Mouse (Mus musculus): ENCODE data around the gene Ms4a15. TPM values are rescaled to one million over a fixed set of nuclear protein-coding genes. Genes with fewer than 3 reads are reported as not detected.

Ms4a15 gene
- polyA plus RNA-seq, 1 experiment from 2014 or later: not detected

DNA sequence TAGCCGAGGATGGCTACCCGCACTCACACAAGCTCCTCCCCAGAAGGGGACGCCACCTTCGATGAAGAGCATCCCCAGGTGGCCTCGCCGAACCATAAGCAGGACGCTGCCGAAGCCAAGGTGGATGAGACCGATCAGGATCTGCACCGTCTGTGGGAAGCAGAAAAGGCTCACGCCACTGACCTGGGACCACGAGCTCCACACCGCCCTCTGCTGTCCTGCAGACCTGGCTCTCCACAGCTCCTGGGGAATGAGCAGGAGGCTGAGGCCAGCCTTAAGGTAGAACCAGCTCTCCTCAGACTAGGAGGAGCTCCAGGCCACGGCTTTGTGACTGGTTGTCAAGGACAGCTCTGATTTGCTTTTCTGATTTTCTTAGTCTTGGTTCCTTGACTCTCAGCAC, 9.9 kb downstream of the Ms4a15 start:
- Histone ChIP-seq H3K27ac (ENCODE audit: poor library complexity, severe bottlenecking) (no peak overlapping the region), H3K4me1 (replicated peaks) (peaks cover 13% of the 10 kb centered on the region; the same call in 1 of the 2 replicates), H3K36me3 (no peaks in the 10 kb centered on the region), H3K9ac (no peak overlapping the region), H3K27me3 (replicated peaks) (no peaks in the 10 kb centered on the region; the same call in 1 of the 2 replicates), H3K4me3 (no peak overlapping the region), H3K9me3 (replicated peaks) (no peaks in the 10 kb centered on the region), H3K4me2 (peak overlapping the region; percentile 57)
- whole genome bisulfite sequencing: 23% methylated on average over 14 of the region's 14 CpGs
- no peak for ATAC-seq (ENCODE audit: insufficient number of reproducible peaks, low FRiP score)

DNA sequence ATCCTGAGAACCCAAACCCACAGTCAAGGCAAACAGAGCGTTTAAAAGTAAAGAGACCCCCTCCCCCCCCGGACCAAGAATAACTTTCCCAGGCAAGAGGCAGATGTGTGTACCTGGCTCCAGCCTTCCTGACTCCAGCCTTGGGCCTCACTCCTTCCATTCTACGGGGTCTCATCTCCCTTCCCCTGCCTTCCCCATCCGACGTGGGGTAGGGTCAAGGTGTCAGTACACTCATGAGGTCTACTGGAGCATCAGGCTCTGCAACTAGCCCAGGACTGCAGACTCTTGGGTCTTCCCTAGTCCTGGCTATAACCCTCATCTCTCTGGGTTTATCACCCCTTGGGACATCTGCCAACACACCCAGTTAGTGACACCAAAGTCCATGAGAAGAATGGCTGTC, 12.8 kb downstream of the Ms4a15 start:
- no peak overlapping the region for H3K4me3 ChIP-seq
- peaks cover 13% of the 10 kb centered on the region; the same call in 1 of the 2 replicates for H3K4me1 ChIP-seq (replicated peaks)
- 84% methylated on average over 5 of the region's 5 CpGs for WGBS
- no peaks in the 10 kb centered on the region for H3K9me3 ChIP-seq (replicated peaks)
- ATAC-seq (ENCODE audit: insufficient number of reproducible peaks, low FRiP score): no peak
- no peaks in the 10 kb centered on the region for H3K36me3 ChIP-seq
- H3K4me2 ChIP-seq: no peak overlapping the region
- no peak overlapping the region for H3K27ac ChIP-seq (ENCODE audit: poor library complexity, severe bottlenecking)
- no peaks in the 10 kb centered on the region; the same call in 1 of the 2 replicates for H3K27me3 ChIP-seq (replicated peaks)
- H3K9ac ChIP-seq: no peak overlapping the region

DNA sequence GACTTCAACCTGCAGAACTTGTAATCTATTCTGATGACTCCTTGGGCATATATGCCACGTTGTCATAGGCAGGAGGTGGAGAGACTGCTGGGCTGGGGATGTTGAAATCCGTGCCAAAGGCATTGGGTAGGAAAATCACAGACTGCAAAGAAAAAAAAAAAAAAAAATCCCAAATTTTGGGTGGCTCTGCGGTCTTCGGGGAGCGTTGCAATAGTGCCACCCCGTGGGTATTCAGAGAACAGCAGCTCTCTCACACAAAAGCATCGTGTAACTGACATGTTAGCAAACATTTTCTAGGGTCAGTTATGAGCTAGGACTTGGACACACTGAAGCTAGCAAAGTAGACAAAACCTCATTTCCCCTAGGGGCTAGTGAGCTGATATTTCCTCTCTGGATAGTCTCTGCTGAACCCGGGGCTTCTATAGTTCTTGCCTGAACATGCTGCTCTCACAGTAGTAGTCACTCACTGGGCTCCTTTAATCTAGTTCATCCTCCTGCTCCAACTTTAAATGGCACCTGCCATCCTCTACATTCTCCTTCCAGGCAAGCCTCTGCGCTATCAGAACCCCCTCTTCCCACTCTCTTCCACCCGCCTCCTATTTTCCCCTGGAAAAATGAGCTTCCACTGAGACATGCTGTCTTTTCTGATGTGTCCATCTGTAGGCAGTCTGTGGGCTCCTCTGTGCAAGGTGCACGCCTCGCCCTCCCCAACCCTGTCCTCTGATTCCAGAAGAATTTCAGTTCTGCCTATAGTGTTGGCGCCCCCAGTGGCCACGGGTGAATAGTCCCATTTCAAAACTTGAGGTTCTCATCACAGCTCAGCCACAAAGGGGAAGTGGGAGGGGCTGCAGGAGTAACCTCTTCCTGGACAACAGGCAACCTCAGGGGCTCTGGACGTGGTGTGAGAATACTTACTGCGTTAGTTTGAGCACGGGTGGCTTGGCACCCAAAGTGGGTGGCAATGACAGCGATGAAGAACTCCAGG, 13.6 kb downstream of the Ms4a15 start:
- Histone ChIP-seq H3K36me3 (no peaks in the 10 kb centered on the region), H3K4me2 (peak overlapping the region; percentile 46), H3K27ac (ENCODE audit: poor library complexity, severe bottlenecking) (no peak overlapping the region), H3K27me3 (replicated peaks) (no peaks in the 10 kb centered on the region; the same call in 1 of the 2 replicates), H3K4me1 (replicated peaks) (peaks cover 16% of the 10 kb centered on the region), H3K9me3 (replicated peaks) (no peaks in the 10 kb centered on the region), H3K9ac (no peak overlapping the region), H3K4me3 (no peak overlapping the region)
- peak; percentile 15; the same call in 1 of the 2 replicates for ATAC-seq (ENCODE audit: insufficient number of reproducible peaks, low FRiP score)
- 12% methylated on average over 18 of the region's 18 CpGs for WGBS

DNA sequence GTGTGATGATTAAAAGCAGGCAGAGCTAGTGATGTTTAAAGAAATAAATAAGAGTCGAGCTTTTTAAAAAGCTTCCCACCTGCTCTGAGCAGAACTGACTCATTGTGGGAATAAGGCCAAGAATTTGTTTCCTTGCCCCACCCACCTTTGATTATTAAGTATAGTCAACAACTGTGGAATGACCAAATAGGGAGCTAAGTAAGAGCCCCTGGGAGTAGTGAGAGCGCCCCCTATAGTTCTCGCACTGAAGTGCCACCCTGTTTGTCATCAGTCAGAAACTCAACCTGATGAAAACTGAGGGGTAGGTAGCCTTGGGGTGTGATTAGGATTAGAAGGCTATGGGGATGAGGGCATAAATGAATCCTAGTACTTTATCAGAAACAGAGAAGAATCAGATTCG, 16.7 kb downstream of the Ms4a15 start:
- no peak overlapping the region for H3K4me3 ChIP-seq
- H3K27me3 ChIP-seq (replicated peaks): no peaks in the 10 kb centered on the region; the same call in 1 of the 2 replicates
- H3K9me3 ChIP-seq (replicated peaks): peaks cover 4% of the 10 kb centered on the region; the same call in 1 of the 2 replicates
- no peak overlapping the region for H3K9ac ChIP-seq
- peaks cover 19% of the 10 kb centered on the region for H3K4me1 ChIP-seq (replicated peaks)
- ATAC-seq (ENCODE audit: insufficient number of reproducible peaks, low FRiP score): no peak
- WGBS: 46% methylated on average over 4 of the region's 4 CpGs
- H3K36me3 ChIP-seq: no peaks in the 10 kb centered on the region
- H3K4me2 ChIP-seq: no peak overlapping the region
- H3K27ac ChIP-seq (ENCODE audit: poor library complexity, severe bottlenecking): no peak overlapping the region

DNA sequence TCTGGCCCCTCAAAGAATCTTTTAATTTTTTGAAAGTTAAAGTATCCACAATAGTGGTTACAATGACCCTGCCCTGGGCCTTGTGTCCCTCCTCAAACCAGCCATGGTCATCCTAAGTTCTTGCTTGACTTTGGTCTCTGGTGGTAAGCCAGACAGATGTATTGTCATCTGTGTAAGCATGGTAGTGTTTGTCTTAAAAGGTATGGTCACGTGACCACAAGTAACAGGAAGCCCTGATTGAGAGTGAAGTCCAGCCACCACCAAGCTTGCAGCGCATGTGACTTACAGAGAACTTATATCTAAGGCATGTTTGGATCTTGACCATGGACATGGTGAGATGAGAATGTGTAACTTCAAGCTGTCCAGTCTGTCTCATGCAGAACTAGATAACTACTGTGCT, 17.9 kb downstream of the Ms4a15 start:
- Histone ChIP-seq H3K4me1 (replicated peaks) (peaks cover 19% of the 10 kb centered on the region), H3K9ac (no peak overlapping the region), H3K27me3 (replicated peaks) (no peaks in the 10 kb centered on the region; the same call in 1 of the 2 replicates), H3K4me2 (no peak overlapping the region), H3K36me3 (no peaks in the 10 kb centered on the region), H3K27ac (ENCODE audit: poor library complexity, severe bottlenecking) (no peak overlapping the region), H3K9me3 (replicated peaks) (peaks cover 7% of the 10 kb centered on the region), H3K4me3 (no peak overlapping the region)
- ATAC-seq (ENCODE audit: insufficient number of reproducible peaks, low FRiP score): no peak
- 77% methylated on average over 2 of the region's 2 CpGs for WGBS

DNA sequence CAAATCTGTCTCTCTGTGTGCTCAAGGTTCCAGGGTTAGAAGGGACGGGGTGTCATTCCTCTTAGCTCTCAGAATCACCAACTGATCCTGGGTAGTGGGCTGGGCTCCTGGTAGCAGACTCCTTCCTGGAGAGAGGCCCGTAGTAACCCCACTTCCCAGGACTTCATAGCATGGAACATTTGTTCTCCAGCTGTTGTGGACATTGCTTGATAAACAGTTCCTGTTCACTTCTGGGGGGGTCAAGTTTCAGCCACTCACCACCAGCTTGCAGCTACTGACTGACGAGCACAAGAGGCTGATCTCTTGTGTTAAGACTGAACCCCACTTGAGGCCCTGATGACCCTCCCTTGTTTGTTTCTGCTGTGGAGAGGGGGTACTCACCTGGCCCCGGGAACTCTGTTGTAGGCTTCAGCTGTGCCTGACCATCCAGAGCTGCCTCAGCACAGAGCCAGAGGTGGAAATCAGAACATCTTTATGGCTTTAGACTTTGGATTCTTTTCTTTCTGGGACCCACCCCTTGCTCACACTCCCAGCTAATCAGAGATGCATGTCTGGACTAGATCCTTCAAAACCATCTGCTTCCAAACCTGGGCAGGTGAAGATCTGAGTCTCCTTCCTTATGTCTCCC, 18.7 kb downstream of the Ms4a15 start, which contains the start of gene Ms4a10:
Ms4a10 (minus strand) TSS at position 433 of the 628 bp plus-strand sequence.
- Histone ChIP-seq H3K27ac (ENCODE audit: poor library complexity, severe bottlenecking) (no peak within 1 kb of the TSS), H3K36me3 (no peaks in the 10 kb centered on the region), H3K27me3 (replicated peaks) (no peaks in the 10 kb centered on the region; the same call in 1 of the 2 replicates), H3K9ac (no peak within 1 kb of the TSS), H3K4me3 (no peak within 1 kb of the TSS), H3K9me3 (replicated peaks) (peaks cover 7% of the 10 kb centered on the region), H3K4me1 (replicated peaks) (peaks cover 13% of the 10 kb centered on the region), H3K4me2 (no peak within 1 kb of the TSS)
- 21% methylated on average over 4 of the region's 4 CpGs for WGBS
- no peak; the same call in 1 of the 2 replicates for ATAC-seq (ENCODE audit: insufficient number of reproducible peaks, low FRiP score)

DNA sequence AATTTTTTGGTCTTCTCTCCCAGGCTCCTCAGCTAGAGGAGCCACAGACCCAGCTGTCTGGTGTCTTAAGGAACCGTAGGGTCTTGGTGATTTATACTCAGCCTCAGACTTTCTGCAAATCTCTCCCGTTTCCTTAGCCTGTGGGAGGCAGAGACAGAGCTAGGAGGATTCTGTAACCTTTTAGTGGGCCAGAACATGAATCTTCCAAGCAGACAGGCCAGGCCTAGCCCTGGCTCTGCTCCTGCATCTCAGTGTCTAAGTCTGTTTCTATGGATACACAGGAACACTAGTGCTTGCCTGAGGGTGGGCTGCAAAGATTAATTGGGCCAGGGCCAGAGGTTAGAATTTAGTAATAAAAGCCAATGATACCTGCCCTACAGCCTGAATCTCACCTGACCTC, 19.9 kb downstream of the Ms4a15 start:
- no peak for ATAC-seq (ENCODE audit: insufficient number of reproducible peaks, low FRiP score)
- 58% methylated on average over 2 of the region's 2 CpGs for WGBS
- no peaks in the 10 kb centered on the region for H3K36me3 ChIP-seq
- no peak overlapping the region for H3K4me3 ChIP-seq
- no peak overlapping the region for H3K27ac ChIP-seq (ENCODE audit: poor library complexity, severe bottlenecking)
- H3K9me3 ChIP-seq (replicated peaks): peaks cover 7% of the 10 kb centered on the region
- no peak overlapping the region for H3K4me2 ChIP-seq
- peaks cover 4% of the 10 kb centered on the region for H3K27me3 ChIP-seq (replicated peaks)
- peaks cover 13% of the 10 kb centered on the region for H3K4me1 ChIP-seq (replicated peaks)
- H3K9ac ChIP-seq: no peak overlapping the region

DNA sequence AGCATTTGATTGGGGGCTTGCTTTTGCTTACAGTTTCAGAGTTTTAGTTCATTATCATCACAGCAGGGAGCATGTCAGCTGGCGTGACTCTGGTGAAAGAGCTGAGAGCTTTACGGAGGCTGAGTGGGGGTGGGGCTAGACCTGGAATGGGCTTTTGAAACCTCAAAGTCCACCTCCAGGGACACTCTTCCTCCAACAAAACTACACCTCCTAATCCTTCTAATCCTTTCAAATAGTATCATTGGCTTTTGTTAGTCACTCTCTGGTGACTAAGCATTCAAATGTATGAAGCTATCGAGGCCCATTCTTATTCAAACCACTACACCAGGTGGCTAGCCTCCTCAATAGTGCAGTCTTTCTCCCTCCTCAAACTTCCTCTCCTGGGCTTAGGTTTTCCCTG, 20.4 kb downstream of the Ms4a15 start:
- no peak overlapping the region for H3K4me2 ChIP-seq
- H3K9me3 ChIP-seq (replicated peaks): peaks cover 7% of the 10 kb centered on the region
- H3K36me3 ChIP-seq: no peaks in the 10 kb centered on the region
- no peak overlapping the region for H3K4me3 ChIP-seq
- peaks cover 13% of the 10 kb centered on the region for H3K4me1 ChIP-seq (replicated peaks)
- no peak for ATAC-seq (ENCODE audit: insufficient number of reproducible peaks, low FRiP score)
- WGBS: 62% methylated on average over 3 of the region's 3 CpGs
- H3K27me3 ChIP-seq (replicated peaks): peaks cover 9% of the 10 kb centered on the region
- H3K9ac ChIP-seq: no peak overlapping the region
- H3K27ac ChIP-seq (ENCODE audit: poor library complexity, severe bottlenecking): no peak overlapping the region

DNA sequence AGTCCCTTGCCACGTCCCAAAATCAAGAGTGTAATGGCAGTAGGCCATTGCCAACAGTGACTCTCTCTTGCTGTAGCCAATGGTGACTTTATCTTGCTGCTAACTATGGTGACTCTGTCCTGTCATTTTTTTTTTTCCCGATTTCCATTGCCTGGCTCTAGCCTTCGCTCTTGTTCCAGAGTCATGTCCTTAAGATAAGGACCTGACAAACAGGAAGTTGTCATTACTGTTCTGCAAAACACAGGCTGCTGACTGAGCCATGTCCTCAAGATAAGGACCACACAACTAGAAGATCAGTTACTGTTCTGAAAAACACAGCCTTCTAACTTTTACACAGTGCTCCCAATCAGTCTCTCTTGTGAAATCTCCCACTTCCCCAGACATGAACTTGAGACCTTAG, 22.6 kb downstream of the Ms4a15 start:
- H3K4me1 ChIP-seq (replicated peaks): peaks cover 13% of the 10 kb centered on the region
- 39% methylated on average over 3 of the region's 3 CpGs for WGBS
- no peak for ATAC-seq (ENCODE audit: insufficient number of reproducible peaks, low FRiP score)

DNA sequence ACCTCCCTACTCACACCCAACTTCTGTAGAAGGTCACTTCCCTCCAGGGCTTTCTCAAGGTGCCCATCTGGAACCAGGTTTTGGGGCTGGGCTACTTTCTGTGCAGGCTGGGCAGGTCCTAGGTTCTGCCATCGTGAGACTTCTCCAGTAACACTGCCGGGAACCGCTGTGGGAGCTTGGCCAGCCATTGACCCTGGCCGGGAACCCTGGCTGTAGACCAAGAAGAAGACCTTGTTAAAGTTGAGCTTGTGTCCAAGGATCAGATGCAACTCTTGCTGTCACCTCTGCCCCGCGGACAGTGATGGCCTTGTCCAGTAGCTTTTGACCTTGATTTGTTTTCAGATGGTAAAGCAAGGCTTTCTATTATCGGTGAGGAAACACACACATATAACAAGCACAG, 24.5 kb downstream of the Ms4a15 start:
- Histone ChIP-seq H3K27ac (ENCODE audit: poor library complexity, severe bottlenecking) (no peak overlapping the region), H3K4me3 (no peak overlapping the region), H3K9ac (no peak overlapping the region), H3K4me2 (no peak overlapping the region), H3K4me1 (replicated peaks) (0 out of 2 replicates have a peak, but pooled peaks cover 1% of the 10 kb centered on the region), H3K9me3 (replicated peaks) (peaks cover 7% of the 10 kb centered on the region), H3K36me3 (no peaks in the 10 kb centered on the region), H3K27me3 (replicated peaks) (peaks cover 32% of the 10 kb centered on the region)
- ATAC-seq (ENCODE audit: insufficient number of reproducible peaks, low FRiP score): no peak
- whole genome bisulfite sequencing: 81% methylated on average over 7 of the region's 7 CpGs

More for the DNA sequence above, 22.6 kb downstream of the Ms4a15 start:
- H3K27me3 ChIP-seq (replicated peaks): peaks cover 25% of the 10 kb centered on the region
- H3K4me3 ChIP-seq: no peak overlapping the region
- H3K9ac ChIP-seq: no peak overlapping the region
- no peaks in the 10 kb centered on the region for H3K36me3 ChIP-seq
- H3K9me3 ChIP-seq (replicated peaks): peaks cover 7% of the 10 kb centered on the region
- no peak overlapping the region for H3K27ac ChIP-seq (ENCODE audit: poor library complexity, severe bottlenecking)
- no peak overlapping the region for H3K4me2 ChIP-seq

DNA sequence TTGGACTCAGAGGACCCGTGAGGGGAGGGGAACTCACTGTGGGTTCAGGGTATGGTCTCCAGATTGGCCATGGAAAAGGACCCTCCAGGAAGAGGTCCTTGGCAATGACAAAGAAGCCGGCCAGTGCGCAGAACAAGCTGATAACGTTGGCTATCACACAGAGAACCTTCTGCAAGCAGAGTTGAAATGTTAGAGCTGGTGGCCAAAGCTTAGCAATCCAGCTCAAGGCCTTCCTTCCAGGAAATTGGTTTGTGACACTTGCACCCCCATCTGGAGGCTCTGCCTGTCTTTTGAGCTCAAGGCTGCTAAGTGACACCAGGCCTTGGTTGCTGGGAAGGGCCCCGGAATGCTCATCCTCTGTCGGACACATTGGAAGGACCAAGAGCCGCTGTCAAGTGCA, 27.3 kb downstream of the Ms4a15 start:
- Histone ChIP-seq H3K36me3 (no peaks in the 10 kb centered on the region), H3K4me1 (replicated peaks) (no peaks in the 10 kb centered on the region), H3K9me3 (replicated peaks) (no peaks in the 10 kb centered on the region), H3K27me3 (replicated peaks) (peaks cover 54% of the 10 kb centered on the region), H3K9ac (no peak overlapping the region), H3K4me3 (no peak overlapping the region), H3K4me2 (no peak overlapping the region), H3K27ac (ENCODE audit: poor library complexity, severe bottlenecking) (no peak overlapping the region)
- no peak for ATAC-seq (ENCODE audit: insufficient number of reproducible peaks, low FRiP score)
- WGBS: 75% methylated on average over 7 of the region's 7 CpGs

Measured in heart, embryonic 12.5 days (tissue).